Mouse (Mus musculus) CH12.LX (cell line): ENCODE results near the gene Arf6. TPM values are rescaled to one million over a fixed set of nuclear protein-coding genes. Genes with fewer than 3 reads are reported as not detected.

ENCODE experiments used
- DNase-seq: peaks from one replicate; pipeline ENCODE4 v3.0.0-alpha.2; 2013; ENCODE audit errors: extremely low read depth
- H3K27ac ChIP-seq: 2 replicates; pipeline ENCODE4 v1.5.1; 2012; ENCODE audit warnings: low read depth, mild to moderate bottlenecking, control low read depth, moderate library complexity; ENCODE audit not compliant: insufficient read depth
- H3K27me3 ChIP-seq: replicated peaks from 2 replicates; pipeline ENCODE3; 2012; ENCODE audit warnings: inconsistent platforms
- H3K36me3 ChIP-seq, 2 experiments: replicated peaks in 1 of 2; 2 replicates each; pipeline versions ENCODE3 to v1.6.1; 2012; ENCODE audit warnings: inconsistent platforms in 1 of 2, low read length in 1 of 2, mild to moderate bottlenecking in 1 of 2, mixed read lengths in 1 of 2, moderate library complexity in 1 of 2; ENCODE audit not compliant: control insufficient read depth in 1 of 2, insufficient read depth in 1 of 2
- H3K4me1 ChIP-seq, 2 experiments: 2 replicates each; pipeline ENCODE4 v1.6.1; 2012; ENCODE audit warnings: inconsistent platforms in 1 of 2, moderate library complexity in 1 of 2; ENCODE audit not compliant: insufficient read depth in 2 of 2, control insufficient read depth in 1 of 2
- H3K4me2 ChIP-seq: 2 replicates; pipeline ENCODE4 v1.6.1; 2012; ENCODE audit warnings: low read depth, mild to moderate bottlenecking, control low read depth; ENCODE audit not compliant: poor library complexity, insufficient read depth, severe bottlenecking
- H3K4me3 ChIP-seq, 3 experiments: fragments of 150-350 bp in 1 of 3; sonication (generic) in 1 of 3; replicated peaks in 1 of 3; 2 replicates each; pipeline versions ENCODE3 to v1.5.1; 2011 to 2012; ENCODE audit warnings: low read depth in 2 of 3, low read length in 2 of 3, mild to moderate bottlenecking in 2 of 3, moderate library complexity in 2 of 3, control low read depth in 1 of 3, improper control_type of control experiment in 1 of 3, inconsistent platforms in 1 of 3, mixed read lengths in 1 of 3; ENCODE audit not compliant: poor library complexity in 1 of 3
- H3K79me2 ChIP-seq: replicated peaks from 2 replicates; pipeline ENCODE4 v1.6.1; 2012; ENCODE audit warnings: mild to moderate bottlenecking, moderate library complexity; ENCODE audit not compliant: control insufficient read depth, poor library complexity, insufficient read depth, severe bottlenecking; ENCODE audit errors: extremely low read depth
- H3K9ac ChIP-seq: 2 replicates; pipeline ENCODE4 v1.6.1; 2012; ENCODE audit warnings: low read depth, mild to moderate bottlenecking, control low read depth, moderate library complexity; ENCODE audit not compliant: insufficient read depth
- H3K9me3 ChIP-seq: replicated peaks from 2 replicates; pipeline ENCODE3; 2012; ENCODE audit warnings: low read length, inconsistent platforms, mixed read lengths
- BHLHE40 ChIP-seq: IDR thresholded peaks from 2 replicates; pipeline ENCODE4 v1.6.1; 2011; ENCODE audit warnings: mild to moderate bottlenecking, low read depth, low read length, improper control_type of control experiment
- CHD1 ChIP-seq: IDR thresholded peaks from 2 replicates; pipeline ENCODE4 v1.6.1; 2012; ENCODE audit warnings: low read depth, low read length, improper control_type of control experiment, inconsistent platforms
- CHD2 ChIP-seq: IDR thresholded peaks from 2 replicates; pipeline ENCODE4 v1.6.1; 2011; ENCODE audit warnings: low read length, improper control_type of control experiment
- HCFC1 ChIP-seq: IDR thresholded peaks from 2 replicates; pipeline ENCODE4 v1.6.1; 2012; ENCODE audit warnings: low read depth, mild to moderate bottlenecking, inconsistent platforms, low read length, improper control_type of control experiment
- JUN ChIP-seq: IDR thresholded peaks from 2 replicates; pipeline ENCODE4 v1.6.1; 2011; ENCODE audit warnings: low read depth, mild to moderate bottlenecking, low read length, improper control_type of control experiment, moderate library complexity; ENCODE audit not compliant: insufficient read depth
- KAT2A ChIP-seq: IDR thresholded peaks from 2 replicates; pipeline ENCODE4 v1.6.1; 2012; ENCODE audit warnings: low read length, improper control_type of control experiment, inconsistent platforms; ENCODE audit not compliant: insufficient replicate concordance
- NELFE ChIP-seq: IDR thresholded peaks from 2 replicates; pipeline ENCODE4 v1.6.1; 2011; ENCODE audit warnings: low read depth, low read length, improper control_type of control experiment
- RAD21 ChIP-seq: IDR thresholded peaks from 2 replicates; pipeline ENCODE4 v1.6.1; 2011; ENCODE audit warnings: low read depth, mild to moderate bottlenecking, low read length, improper control_type of control experiment, moderate library complexity
- SIN3A ChIP-seq: IDR thresholded peaks from 2 replicates; pipeline ENCODE4 v1.6.1; 2012; ENCODE audit warnings: low read length, improper control_type of control experiment, inconsistent platforms
- SMC3 ChIP-seq: IDR thresholded peaks from 2 replicates; pipeline ENCODE4 v1.6.1; 2011; ENCODE audit warnings: low read depth, low read length, improper control_type of control experiment
- UBTF ChIP-seq: IDR thresholded peaks from 2 replicates; pipeline ENCODE4 v1.6.1; 2012; ENCODE audit warnings: low read depth, mild to moderate bottlenecking, inconsistent platforms, low read length, improper control_type of control experiment, moderate library complexity
- USF2 ChIP-seq: conservative IDR thresholded peaks from 2 replicates; pipeline ENCODE4 v1.6.1; 2011; ENCODE audit warnings: low read depth, low read length, improper control_type of control experiment
- ZC3H11A ChIP-seq: IDR thresholded peaks from 2 replicates; pipeline ENCODE4 v1.6.1; 2012; ENCODE audit warnings: low read depth, mild to moderate bottlenecking, inconsistent platforms, low read length, improper control_type of control experiment
- ZNF384 ChIP-seq: IDR thresholded peaks from 2 replicates; pipeline ENCODE4 v1.6.1; 2012; ENCODE audit warnings: low read depth, low read length, improper control_type of control experiment, inconsistent platforms
- dilution Hi-C: fragments of 300-500 bp; cut with MboI; formaldehyde crosslinking; loops from 2 replicates; pipeline ENCODE4 v1.14.3; 2020; ENCODE audit warnings: low sequenced_read_pairs; ENCODE audit not compliant: extremely low pct_unique_long_range_greater_than_20kb, extremely low pct_ligation_motif_present
- in situ Hi-C: fragments of 300-500 bp; cut with MboI; formaldehyde crosslinking; loops from 3 replicates; pipeline ENCODE4 v1.14.3; 2019; ENCODE audit warnings: low sequenced_read_pairs, low pct_ligation_motif_present, low pct_unique_long_range_greater_than_20kb, mixed read lengths
- polyA plus RNA-seq: library from polyadenylated mRNA; unstranded; fragments of >175 nt; gene quantifications from 2 replicates; pipeline ENCODE4 v1.2.1, GENCODE M21; 2012; ENCODE audit warnings: low read depth; ENCODE audit not compliant: insufficient read length
- total RNA-seq, 2 experiments: library from RNA; depleted of rRNA; stranded (reverse); fragments of 300-350 nt in 1 of 2; fragments of >200 nt in 1 of 2; gene quantifications; 2 replicates each; pipeline ENCODE4 v1.2.3; 2012 to 2014

Gene Arf6
- total and polyA plus RNA-seq, 3 experiments, result 258 to 375 (median 312) TPM

GRCm38 (mm10) chr12:69390000-69390698 lies 18.2 kb downstream of the Arf6 start:
- Histone ChIP-seq H3K9ac (no peak overlapping the region), H3K27ac (no peak overlapping the region)
- dilution Hi-C loops, result no loop called here

GRCm38 (mm10) chr12:69393076-69393475 lies 21.1 kb downstream of the Arf6 start:
- no peak for TF ChIP-seq CHD2
- TF ChIP-seq USF2, result no peak
- Histone ChIP-seq H3K79me2 (no peaks in the 10 kb centered on the region), H3K4me2 (no peak overlapping the region), H3K36me3 (no peaks in the 10 kb centered on the region), H3K9me3 (peaks cover 6% of the 10 kb centered on the region), H3K27me3 (no peaks in the 10 kb centered on the region), H3K4me3 (no peak overlapping the region), H3K4me1 (peaks cover 0 to 14% of the 10 kb centered on the region in 2 experiments; a peak in 3 of 4 replicates), H3K27ac (no peak overlapping the region), H3K9ac (no peak overlapping the region)
- dilution Hi-C loops (no loop called here), in situ Hi-C loops (no loop called here)
- no peak for DNase-seq

More at GRCm38 (mm10) chr12:69390000-69390698, 18.2 kb downstream of the Arf6 start:
- in situ Hi-C loops, result no loop called here
- TF ChIP-seq KAT2A, result no peak
- TF ChIP-seq ZNF384, result no peak
- TF ChIP-seq SMC3, result no peak
- no peak for TF ChIP-seq CHD1
- TF ChIP-seq HCFC1, result no peak
- TF ChIP-seq RAD21, result no peak
- TF ChIP-seq CHD2, result no peak
- TF ChIP-seq JUN, result no peak
- no peak for TF ChIP-seq ZC3H11A
- TF ChIP-seq SIN3A, result no peak
- no peak for TF ChIP-seq UBTF
- TF ChIP-seq NELFE, result no peak
- no peak for TF ChIP-seq BHLHE40
- Histone ChIP-seq H3K9me3 (peaks cover 2% of the 10 kb centered on the region), H3K79me2 (no peaks in the 10 kb centered on the region), H3K4me1 (peaks cover 7 to 24% of the 10 kb centered on the region in 2 experiments; a peak in 3 of 4 replicates), H3K27me3 (no peaks in the 10 kb centered on the region), H3K4me3 (no peak overlapping the region), H3K36me3 (no peaks in the 10 kb centered on the region), H3K4me2 (no peak overlapping the region)
- DNase-seq, result no peak
